Mouse (Mus musculus) olfactory bulb, adult 2 months (tissue): Measurements from ENCODE around the gene Crlf2.
A peak's percentile ranks its signal among the peaks of the same experiment; 100 is the strongest.

Source experiments
- CTCF ChIP-seq: fragments of 200-500 bp; IDR thresholded peaks from 2 replicates; pipeline ENCODE4 v1.5.1; 2012; ENCODE audit warnings: low read depth, mild to moderate bottlenecking, low read length, moderate library complexity; ENCODE audit not compliant: insufficient read depth
- POLR2A ChIP-seq: fragments of 200-500 bp; IDR thresholded peaks from 2 replicates; pipeline ENCODE4 v1.6.1; 2012; ENCODE audit warnings: mild to moderate bottlenecking, low read depth, low read length, moderate library complexity; ENCODE audit not compliant: insufficient read depth

GRCm38 (mm10) chr5:109596647-109597046, 37.9 kb upstream of the Crlf2 start:
- TF ChIP-seq CTCF (peak; percentile 44; the same call in 1 of the 2 replicates), POLR2A (no peak)
